Comparison of ENCODE assay signal across 16 mouse cellular contexts in genomic region chr4:39179445-39179844, GRCm38 (mm10).
"Had no signal": no experiment of that assay in that cellular context is flagged by ENCODE, and none has a peak within 500 bp of the region (broad histone marks: within the 10 kb centered on the region; RNA-seq: fewer than 3 reads in every experiment).

No protein-coding gene starts in this region.

- H3K4me1 ChIP-seq: neural tube, embryonic 13.5 days; neural tube, embryonic 15.5 days; stomach, embryonic 15.5 days had no signal

- H3K4me2 ChIP-seq: neural tube, embryonic 13.5 days; neural tube, embryonic 15.5 days; stomach, embryonic 15.5 days had no signal

- H3K36me3 ChIP-seq: neural tube, embryonic 13.5 days; neural tube, embryonic 15.5 days; stomach, embryonic 15.5 days had no signal

- H3K9ac ChIP-seq: neural tube, embryonic 13.5 days; neural tube, embryonic 15.5 days; stomach, embryonic 15.5 days had no signal

- H3K4me3 ChIP-seq: neural tube, embryonic 13.5 days; neural tube, embryonic 15.5 days; stomach, embryonic 15.5 days had no signal

- H3K27me3 ChIP-seq: neural tube, embryonic 13.5 days; neural tube, embryonic 15.5 days; stomach, embryonic 15.5 days had no signal

- DNase-seq: retina, postnatal 1 day; right cerebral cortex, adult 18-20 months; right cerebral cortex, postnatal 14 days; right cerebral cortex, postnatal 25 days; right cerebral cortex, postnatal 4 days; spleen, adult 18-20 months; thymus, adult 18-20 months; thymus, adult 2 months; thymus, postnatal 14 days; thymus, postnatal 25 days; thymus, postnatal 36 days; thymus, postnatal 4 days had no signal

- H3K9me3 ChIP-seq: neural tube, embryonic 13.5 days; neural tube, embryonic 15.5 days; stomach, embryonic 15.5 days had no signal

- H3K27ac ChIP-seq: neural tube, embryonic 13.5 days; neural tube, embryonic 15.5 days; stomach, embryonic 15.5 days; stomach, postnatal 0 days had no signal
